Mouse (Mus musculus) CH12F3 (cell line): ENCODE data around the gene Rsc1a1.

Experiments used
- in situ Hi-C: fragments of 300-500 bp; cut with MboI; formaldehyde crosslinking; loops from 2 replicates; pipeline ENCODE4 v1.14.3; 2020; ENCODE audit warnings: low sequenced_read_pairs

The Rsc1a1 gene

DNA sequence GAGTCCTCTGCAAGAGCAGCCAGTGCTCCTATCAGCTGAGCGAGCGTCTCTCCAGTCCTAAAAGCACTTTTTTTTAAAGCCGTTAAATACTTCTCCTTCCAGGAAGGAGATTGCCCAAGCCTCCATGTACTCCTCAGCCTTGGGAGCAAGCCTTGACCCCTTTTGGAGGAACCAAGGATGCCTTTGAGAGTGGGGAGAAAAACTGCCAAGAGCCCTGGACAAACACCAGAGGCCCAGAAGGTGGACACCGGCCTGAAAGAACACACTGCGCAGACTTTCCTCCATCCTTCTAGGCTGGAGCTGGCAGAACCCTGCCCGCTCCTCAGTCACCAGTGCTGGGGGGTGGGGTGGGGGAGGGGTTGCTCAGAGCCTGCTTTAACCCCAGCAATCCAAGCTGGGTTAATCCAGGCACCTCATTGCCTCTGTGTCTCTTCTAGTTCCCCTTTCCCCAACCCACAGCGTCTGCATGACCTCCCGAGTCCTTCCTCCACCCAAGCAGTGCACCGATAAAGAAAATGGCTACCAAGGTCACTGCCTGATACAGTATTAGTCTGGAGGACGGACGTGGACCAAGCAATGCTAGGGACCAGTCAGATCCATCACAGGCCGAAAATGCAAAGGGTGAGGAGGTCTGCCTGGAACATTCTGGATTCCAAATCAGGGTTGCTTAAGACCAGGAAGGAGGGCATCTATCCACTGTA lies 29.3 kb downstream of the Rsc1a1 start:
- in situ Hi-C loops, result no loop called here

DNA sequence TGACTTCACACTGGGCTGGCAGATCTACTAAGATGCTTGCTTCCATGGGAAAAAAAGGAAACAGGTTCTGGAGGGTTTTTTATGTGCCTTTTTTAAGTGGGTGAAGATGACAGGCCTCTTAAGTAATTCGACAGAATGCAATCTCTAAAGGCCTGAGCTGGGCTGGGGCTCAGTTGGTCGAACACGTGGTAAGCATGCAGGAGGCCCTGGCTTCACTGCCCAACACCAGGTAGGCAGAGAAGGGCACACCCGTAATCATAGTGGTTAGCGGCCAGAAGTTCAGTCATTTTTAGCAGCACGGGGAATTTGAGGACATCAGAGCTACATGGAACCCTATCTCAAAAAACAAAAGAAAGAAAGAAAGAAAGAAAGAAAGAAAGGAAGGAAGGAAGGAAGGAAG lies 30.9 kb downstream of the Rsc1a1 start:
- in situ Hi-C loops, result no loop called here

GRCm38 (mm10) chr4:141653813-141654212 lies 31.6 kb downstream of the Rsc1a1 start:
- in situ Hi-C loops, result no loop called here

GRCm38 (mm10) chr4:141653044-141653443 lies 32.4 kb downstream of the Rsc1a1 start:
- in situ Hi-C loops, result no loop called here

GRCm38 (mm10) chr4:141651944-141652343 lies 33.5 kb downstream of the Rsc1a1 start:
- in situ Hi-C loops, result no loop called here

DNA sequence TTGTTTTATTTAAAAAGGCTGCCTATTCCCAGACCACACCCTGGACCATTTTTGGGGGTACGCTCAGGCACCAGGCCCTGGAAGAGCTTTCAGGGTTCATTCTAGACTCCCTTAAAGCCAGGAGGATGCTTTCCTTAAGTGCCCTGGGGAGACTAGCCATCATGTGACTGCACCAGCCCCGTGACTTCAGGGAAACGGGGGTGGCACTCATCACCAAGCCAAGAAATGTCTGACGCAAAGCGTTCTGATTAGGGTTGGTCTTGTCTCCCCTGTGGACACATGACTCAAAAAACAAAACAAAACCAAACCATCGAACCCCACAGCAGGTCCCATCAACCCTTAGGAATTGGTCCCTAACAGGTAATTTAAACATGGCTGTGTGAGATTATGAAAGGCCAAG lies 34.1 kb downstream of the Rsc1a1 start:
- in situ Hi-C loops, result no loop called here

GRCm38 (mm10) chr4:141649244-141649643 lies 36.2 kb downstream of the Rsc1a1 start:
- in situ Hi-C loops, result no loop called here

- in situ Hi-C loops, result no loop called here
These were observed 37.1 kb downstream of the Rsc1a1 start for GRCm38 (mm10) chr4:141648262-141648661.

DNA sequence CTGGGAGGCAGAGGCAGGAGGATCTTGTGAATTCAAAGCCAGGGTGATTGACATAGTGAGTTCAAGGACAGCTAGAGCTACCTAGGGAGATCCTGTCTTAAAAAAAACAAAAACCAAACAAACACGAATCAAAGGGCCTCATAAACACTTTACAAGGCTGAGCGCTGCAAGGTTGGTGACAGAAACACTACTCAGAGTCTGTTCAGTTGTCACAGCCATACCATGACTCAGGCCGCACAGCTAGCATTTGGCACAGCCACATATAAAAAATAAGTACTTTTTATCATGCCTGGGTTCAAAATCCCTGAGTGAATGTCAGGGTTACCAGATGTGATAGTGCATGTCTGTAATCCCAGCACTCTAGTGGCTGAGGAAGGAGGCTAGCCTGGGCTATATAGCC lies 38.2 kb downstream of the Rsc1a1 start:
- in situ Hi-C loops, result no loop called here

GRCm38 (mm10) chr4:141645988-141646387 lies 39.4 kb downstream of the Rsc1a1 start:
- in situ Hi-C loops, result no loop called here

DNA sequence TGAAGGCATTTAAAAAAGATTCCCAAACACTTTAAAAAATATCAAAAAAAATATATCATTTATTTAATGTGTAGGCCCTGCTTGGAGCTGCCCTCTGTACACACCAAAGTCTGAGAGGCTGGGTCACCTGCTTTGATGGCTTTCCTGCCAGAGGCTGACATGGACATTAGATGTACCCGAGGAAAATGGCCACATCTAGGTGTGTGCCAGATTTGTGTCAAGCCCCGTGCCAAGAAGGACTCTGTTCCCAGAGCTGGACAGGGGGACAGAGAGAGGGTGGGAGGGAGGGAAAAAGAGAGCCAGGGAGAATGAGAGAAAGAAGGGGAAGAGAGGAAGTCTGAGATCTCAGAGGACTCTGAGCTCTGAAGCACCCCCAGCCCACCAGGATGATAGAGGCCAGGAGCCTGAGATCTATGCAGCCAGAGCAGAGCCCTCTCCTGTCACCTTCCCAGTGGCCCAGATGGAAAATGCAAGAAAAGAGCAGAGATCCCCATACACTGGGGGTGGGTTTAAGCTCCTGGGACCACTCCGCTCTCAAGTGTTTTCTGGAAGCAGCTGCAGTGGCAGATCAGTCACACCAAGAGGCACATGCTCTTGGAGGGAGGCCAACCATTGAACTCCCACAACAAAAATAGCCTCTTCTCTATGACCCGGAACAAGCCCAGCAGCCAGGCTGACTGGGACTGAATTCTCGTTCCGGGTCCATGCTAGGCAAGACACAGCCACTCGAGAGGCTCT lies 42.1 kb downstream of the Rsc1a1 start:
- in situ Hi-C loops, result no loop called here

DNA sequence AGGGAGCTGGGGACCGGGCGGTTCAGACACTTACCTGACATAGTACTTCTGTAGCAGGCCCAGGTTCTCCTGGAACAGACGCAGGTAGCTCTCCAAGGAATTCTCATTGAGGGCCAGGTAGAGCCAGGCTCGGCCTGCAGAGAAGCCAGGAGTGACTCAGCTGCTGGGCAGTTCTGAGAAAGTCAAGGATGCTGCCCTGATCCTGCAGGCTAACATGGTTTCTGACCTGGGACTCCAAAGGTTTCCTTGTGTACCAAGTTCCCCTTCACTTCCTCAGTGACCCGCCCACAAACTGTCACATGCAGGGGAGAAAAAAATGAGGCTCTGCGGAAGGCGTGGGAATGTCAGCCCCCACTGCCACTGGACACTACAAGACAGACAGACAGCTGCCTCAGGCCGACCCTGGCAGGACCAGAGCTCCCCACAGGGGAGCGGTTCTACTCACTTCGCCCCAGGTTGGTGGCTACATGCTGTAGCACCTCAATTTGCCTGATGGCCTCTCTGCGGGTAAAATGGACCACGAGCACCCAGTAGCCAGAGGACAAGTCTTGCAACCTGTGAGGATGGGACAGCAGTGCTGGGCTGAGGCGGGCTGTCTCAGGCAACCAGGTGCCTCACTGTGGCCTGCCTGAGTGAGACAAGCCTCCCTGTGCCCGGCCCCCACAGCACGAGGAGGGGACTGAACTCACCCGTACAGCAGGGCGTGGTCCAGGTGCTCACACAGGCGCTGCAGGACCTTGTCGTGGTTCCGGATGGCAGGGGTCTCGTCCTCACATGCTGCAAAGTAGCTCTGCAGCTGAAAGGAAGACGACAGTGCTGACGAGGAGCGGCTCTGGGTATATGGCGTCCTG lies 43.2 kb downstream of the Rsc1a1 start:
- in situ Hi-C loops, result no loop called here

GRCm38 (mm10) chr4:141641353-141641771 lies 44.0 kb downstream of the Rsc1a1 start:
- in situ Hi-C loops, result no loop called here

DNA sequence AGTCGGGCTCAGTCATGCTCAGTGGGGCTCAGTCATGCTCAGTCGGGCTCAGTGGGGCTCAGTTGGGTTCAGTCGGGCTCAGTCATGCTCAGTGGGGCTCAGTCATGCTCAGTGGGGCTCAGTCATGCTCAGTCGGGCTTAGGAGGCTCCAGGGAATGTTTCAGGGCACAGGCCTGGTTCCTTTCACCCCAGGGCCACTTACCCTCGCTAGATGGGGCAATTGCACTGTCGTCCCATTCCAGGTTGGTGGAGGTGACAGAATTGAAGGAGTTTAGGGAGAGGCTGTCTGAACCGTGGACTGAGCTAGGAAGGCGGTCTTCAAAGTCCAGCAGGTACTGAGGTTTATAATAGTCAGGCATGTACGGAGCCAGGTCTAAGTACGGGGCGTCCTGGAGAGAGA lies 45.9 kb downstream of the Rsc1a1 start:
- in situ Hi-C loops, result no loop called here

GRCm38 (mm10) chr4:141636693-141637092 lies 48.7 kb downstream of the Rsc1a1 start:
- in situ Hi-C loops, result no loop called here

GRCm38 (mm10) chr4:141635991-141636390 lies 49.4 kb downstream of the Rsc1a1 start:
- in situ Hi-C loops, result no loop called here
